Mouse (Mus musculus) megakaryocyte, embryonic 14.5 days (primary cell): Measurements from ENCODE around the gene Igsf10.

Experiments used
- FLI1 ChIP-seq: IDR thresholded peaks from 2 replicates; pipeline ENCODE4 v1.6.1; 2012; ENCODE audit warnings: low read length, inconsistent platforms, mixed read lengths
- GATA1 ChIP-seq: IDR thresholded peaks from 3 replicates; pipeline ENCODE4 v1.6.1; 2012; ENCODE audit warnings: mixed read lengths, low read length, inconsistent platforms, borderline replicate concordance

DNA sequence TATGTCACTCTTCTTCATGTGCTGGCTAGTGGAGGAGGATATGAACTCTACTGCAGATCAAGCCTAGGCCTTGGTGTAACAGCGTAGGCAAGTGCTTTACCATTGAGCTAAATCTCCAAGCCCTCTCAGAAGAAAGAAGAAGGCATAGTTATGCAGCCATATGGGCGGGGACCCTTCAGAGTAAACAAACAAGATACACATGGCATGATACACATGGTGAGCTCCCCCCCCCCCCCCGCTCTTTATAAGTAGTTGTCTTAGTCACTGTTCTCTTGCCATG, 66.0 kb downstream of the Igsf10 start:
- TF ChIP-seq GATA1 (no peak), FLI1 (no peak)
